Mouse (Mus musculus) hematopoietic multipotent progenitor cell, adult 10-12 weeks (in vitro differentiated cells): ENCODE results near the gene Mapk8ip2. TPM values are rescaled to one million over a fixed set of nuclear protein-coding genes. Genes with fewer than 3 reads are reported as not detected.

Experiments used
- polyA plus RNA-seq: library from polyadenylated mRNA; stranded (reverse); fragments of >175 nt; gene quantifications from 2 replicates; pipeline ENCODE4 v1.2.3, GENCODE M21; 2012; ENCODE audit warnings: low replicate concordance

The Mapk8ip2 gene
- polyA plus RNA-seq: 0.02 TPM in 1 of 2 replicates, not detected in the other

DNA sequence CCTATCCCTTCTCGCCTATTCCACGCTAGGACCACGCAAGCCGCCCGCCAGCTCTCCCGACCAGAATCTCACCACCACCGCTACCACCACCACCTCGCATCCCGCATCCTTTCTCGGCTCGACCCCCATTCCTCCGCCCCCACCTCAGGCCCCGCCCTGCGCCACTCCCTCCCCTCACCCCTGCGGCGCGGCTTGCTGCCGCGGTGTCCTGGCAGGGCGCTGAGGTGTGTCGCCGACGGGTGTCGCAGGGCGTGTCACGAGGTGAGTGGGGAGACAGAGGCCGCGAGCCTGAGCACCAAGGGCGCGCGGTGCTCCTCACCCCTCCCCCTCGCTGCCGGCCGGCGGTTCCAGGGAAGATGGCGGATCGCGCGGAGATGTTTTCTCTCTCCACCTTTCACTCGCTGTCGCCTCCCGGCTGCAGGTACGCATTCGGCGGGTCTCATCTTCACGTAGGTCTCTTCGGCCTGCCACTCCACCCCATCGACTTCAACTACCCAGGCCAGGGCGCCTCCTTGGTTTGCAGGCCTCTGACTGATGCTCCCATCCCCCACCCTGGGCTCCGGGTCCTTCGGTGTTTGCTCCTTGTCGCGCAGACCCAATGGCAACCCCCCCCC, at the start of gene Mapk8ip2:
Gene Mapk8ip2 (plus strand): TSS at position 49 of the 614 bp plus-strand sequence.

DNA sequence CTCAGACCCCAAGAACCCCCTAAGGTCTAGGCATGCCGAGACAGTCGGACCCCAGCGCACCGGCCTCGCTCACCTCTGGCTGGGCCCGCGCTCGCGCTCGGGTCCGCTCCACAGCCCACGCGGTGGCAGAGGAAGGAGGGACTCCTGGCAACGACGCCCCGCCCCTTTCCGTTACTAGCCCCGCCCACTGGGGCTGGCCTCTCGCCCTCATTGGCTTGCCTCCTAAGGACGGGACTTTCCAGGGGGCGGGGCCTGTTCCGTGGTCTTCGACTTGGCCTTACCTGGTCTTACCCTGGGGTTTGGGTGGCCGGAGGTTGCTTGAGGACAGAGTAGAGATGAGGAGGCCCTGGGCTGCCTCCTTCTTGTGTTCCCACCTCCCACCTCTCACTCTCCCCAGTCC, 43.6 kb upstream of the Mapk8ip2 start, which contains the start of gene Syce3:
Gene Syce3 (minus strand): TSS at position 386 of the 400 bp plus-strand sequence.

GRCm38 (mm10) chr15:89425711-89426121, 28.0 kb upstream of the Mapk8ip2 start, which contains the start of gene Cpt1b:
Gene Cpt1b, minus strand, starts transcription at chr15:89425863.

DNA sequence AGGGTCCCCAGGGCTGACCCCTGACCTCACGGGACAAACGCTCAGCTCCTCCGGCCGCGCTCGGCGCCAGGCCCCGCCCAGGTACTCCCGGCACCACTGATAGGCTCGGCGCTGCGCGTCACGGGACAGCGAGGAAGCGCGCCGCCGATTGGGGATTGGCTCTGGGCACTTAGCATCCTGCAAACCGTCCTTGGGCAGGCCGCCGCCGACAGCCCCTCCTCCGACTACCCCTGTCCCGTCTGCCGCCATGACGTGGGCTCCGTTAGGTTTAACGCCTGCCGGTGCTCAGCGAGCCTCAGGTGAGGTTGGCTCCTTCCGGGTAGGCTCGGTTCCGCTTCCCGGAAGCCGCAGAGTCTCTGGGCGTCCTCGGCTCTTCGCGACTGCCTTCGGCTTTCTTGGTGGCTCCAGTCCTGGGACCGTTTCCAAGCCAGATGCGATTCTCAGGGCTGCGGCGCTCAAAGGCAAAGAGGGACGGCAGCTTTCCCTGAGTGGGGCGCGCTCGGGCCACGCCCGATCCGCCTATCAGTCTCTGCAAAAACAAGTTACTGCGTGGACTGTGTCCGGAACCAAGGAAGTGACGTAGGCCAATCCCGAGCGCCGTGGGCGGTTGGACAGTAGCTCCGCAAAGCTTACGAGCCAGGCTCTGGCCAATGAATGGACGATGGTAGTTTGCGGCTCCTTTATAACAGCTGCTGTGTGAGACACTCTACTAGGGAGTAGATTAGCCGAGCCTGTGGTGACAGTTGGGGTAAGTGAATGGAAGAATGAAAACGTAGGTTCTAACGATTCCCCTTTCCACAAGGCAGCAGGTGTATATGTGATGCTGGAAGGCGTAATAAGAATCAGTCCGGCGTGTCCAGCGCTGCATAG, 24.1 kb upstream of the Mapk8ip2 start, which contains the start of the genes C730034F03Rik, Gm44502 and Chkb:
Gene C730034F03Rik (plus strand): TSS at position 238 of the 870 bp plus-strand sequence.
Gene Gm44502 (minus strand): TSS at position 345 of the 870 bp plus-strand sequence.
Gene Chkb (minus strand): TSS at position 557 of the 870 bp plus-strand sequence.

DNA sequence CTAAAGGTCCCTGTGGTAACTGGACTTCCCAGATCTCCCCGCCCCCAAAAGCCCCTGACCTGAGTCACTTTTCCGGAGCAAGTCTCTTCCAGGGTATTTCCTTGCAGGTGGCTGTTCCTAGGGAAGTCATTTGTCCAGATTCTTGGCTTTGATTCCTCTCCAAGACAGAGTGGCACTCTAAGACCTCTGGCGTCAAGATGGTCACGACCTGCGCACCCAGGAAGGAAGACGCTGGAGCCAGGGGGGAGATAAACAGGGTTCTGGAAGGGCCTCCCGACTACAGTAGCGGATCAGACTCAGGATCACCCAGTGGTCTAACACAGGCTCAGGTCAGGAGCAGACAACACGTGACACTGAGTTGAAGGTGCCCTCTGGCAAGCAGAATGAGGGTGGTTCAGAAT, 23.4 kb downstream of the Mapk8ip2 start, which contains the start of gene Arsa:
Gene Arsa (minus strand): TSS at position 335 of the 401 bp plus-strand sequence.

DNA sequence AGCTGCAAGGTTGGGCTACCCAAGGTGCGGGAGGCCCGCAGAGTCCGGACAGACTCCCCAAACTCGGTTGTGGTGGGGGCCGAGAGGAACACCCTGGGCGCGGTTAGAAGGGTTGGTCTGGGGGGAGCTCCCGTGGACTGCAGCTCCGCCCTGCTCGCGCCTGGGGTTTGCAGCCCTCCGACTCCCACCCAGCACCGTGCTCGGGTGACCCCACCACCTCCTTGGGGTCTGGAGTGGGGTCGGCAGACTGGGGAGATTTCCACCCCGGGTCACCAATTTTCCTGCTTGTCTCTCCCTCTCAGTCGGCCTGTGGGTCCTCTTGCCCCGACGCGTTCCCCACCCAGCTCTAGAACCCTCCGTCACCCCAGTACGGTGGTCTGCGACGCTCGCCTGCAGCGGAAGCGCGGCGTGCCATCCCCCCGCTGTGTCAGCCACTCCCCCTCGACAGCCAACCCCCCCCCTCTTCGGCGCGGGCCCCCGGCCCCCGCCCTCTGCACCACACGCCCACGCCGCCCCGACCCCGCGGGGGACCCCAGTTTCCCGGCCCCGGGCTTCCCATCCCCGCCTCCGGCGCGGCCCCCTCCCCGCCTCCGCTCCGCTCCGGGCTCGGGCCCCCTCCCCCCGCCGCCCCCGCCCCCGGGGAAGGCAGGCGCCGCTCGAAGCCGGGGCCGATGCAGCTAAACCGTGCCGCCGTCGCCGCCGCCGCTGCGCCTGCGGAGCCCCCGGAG, 45.4 kb downstream of the Mapk8ip2 start, which contains the start of gene Shank3:
Gene Shank3 (plus strand): TSS at position 663 of the 728 bp plus-strand sequence.

Other genes starting within 250 kb of the Mapk8ip2 start
- 175 and 371 TPM in 2 replicates for gene Ppp6r2, start 242.4 kb upstream of the Mapk8ip2 start, polyA plus RNA-seq
- gene Sbf1, start 138.6 kb upstream of the Mapk8ip2 start, polyA plus RNA-seq: 316 and 384 TPM in 2 replicates
- 0.31 TPM in 1 of 2 replicates, not detected in the other for gene Adm2, start 131.2 kb upstream of the Mapk8ip2 start, polyA plus RNA-seq
- not detected in 2 replicates for gene Miox, start 119.5 kb upstream of the Mapk8ip2 start, polyA plus RNA-seq
- 107 and 187 TPM in 2 replicates for gene Lmf2, start 98.3 kb upstream of the Mapk8ip2 start, polyA plus RNA-seq
- gene Ncaph2, start 98.2 kb upstream of the Mapk8ip2 start, polyA plus RNA-seq: 47.9 and 48.1 TPM in 2 replicates
- gene Sco2, start 80.1 kb upstream of the Mapk8ip2 start, polyA plus RNA-seq: 35.5 and 46.3 TPM in 2 replicates
- 1.3 and 2.9 TPM in 2 replicates for gene Tymp, start 76.9 kb upstream of the Mapk8ip2 start, polyA plus RNA-seq
- gene Odf3b, start 74.6 kb upstream of the Mapk8ip2 start, polyA plus RNA-seq: 1.4 and 3.2 TPM in 2 replicates
- gene Klhdc7b, start 69.0 kb upstream of the Mapk8ip2 start, polyA plus RNA-seq: not detected in 2 replicates
- not detected in 2 replicates for gene Syce3, start 43.4 kb upstream of the Mapk8ip2 start, polyA plus RNA-seq
- 0.33 and 2.2 TPM in 2 replicates for gene Cpt1b, start 28.1 kb upstream of the Mapk8ip2 start, polyA plus RNA-seq
- 0.24 and 0.42 TPM in 2 replicates for gene C730034F03Rik, start 24.3 kb upstream of the Mapk8ip2 start, polyA plus RNA-seq
- 0.86 and 3.8 TPM in 2 replicates for gene Gm44502, start 24.2 kb upstream of the Mapk8ip2 start, polyA plus RNA-seq
- 150 and 271 TPM in 2 replicates for gene Chkb, start 24.0 kb upstream of the Mapk8ip2 start, polyA plus RNA-seq
- gene Arsa, start 23.5 kb downstream of the Mapk8ip2 start, polyA plus RNA-seq: 51.3 and 54.9 TPM in 2 replicates
- gene Shank3, start 45.7 kb downstream of the Mapk8ip2 start, polyA plus RNA-seq: 1.6 and 7.3 TPM in 2 replicates
- 0.08 TPM in 1 of 2 replicates, not detected in the other for gene Acr, start 114.4 kb downstream of the Mapk8ip2 start, polyA plus RNA-seq
- 3.7 and 4.4 TPM in 2 replicates for gene Rabl2, start 138.0 kb downstream of the Mapk8ip2 start, polyA plus RNA-seq